In genomic region chr10:81604968-81605665, GRCm38 (mm10) we compare ENCODE assay signal across 8 mouse cellular contexts. TPM values are rescaled to one million over a fixed set of nuclear protein-coding genes. Genes with fewer than 3 reads are reported as not detected.
DNase-seq lines count a peak whose midpoint lies in the region; ATAC-seq and TF ChIP-seq lines count a peak whose summit lies in the region.

No protein-coding gene starts in this region.

- peak; percentile 76 for DNase-seq in 3134 (ENCODE audit: extremely low read depth, insufficient read length, low spot score)
- peak; percentile 85 for DNase-seq in adrenal gland, postnatal 25 days
- peak; percentile 95 for DNase-seq in embryonic facial prominence, embryonic 11.5 days (ENCODE audit: low spot score)
- peak; percentile 87 to 89 for DNase-seq in heart, adult 2 months
- DNase-seq in kidney, adult 2 months, result peak; percentile 90
- peak; percentile 91 for DNase-seq in limb, embryonic 14.5 days (ENCODE audit: low spot score)
- peak; percentile 73 to 74 for DNase-seq in spleen, adult 2 months (ENCODE audit: low read depth in 1 of 2, low spot score in 2 of 2)

- H3K4me2 ChIP-seq in embryonic facial prominence, embryonic 11.5 days (ENCODE audit: low read depth, low read length), result peak overlapping the region; percentile 66; the same call in 1 of the 2 replicates
- peak overlapping the region; percentile 97 for H3K4me2 ChIP-seq in limb, embryonic 14.5 days (replicated peaks; ENCODE audit: low read depth, low read length, severe bottlenecking)
- H3K4me2 ChIP-seq in midbrain, embryonic 16.5 days (ENCODE audit: low read length), result peak overlapping the region; percentile 53

- peak overlapping the region; percentile 63; the same call in 1 of the 2 replicates for H3K27ac ChIP-seq in embryonic facial prominence, embryonic 11.5 days (replicated peaks; ENCODE audit: low read depth, low read length)
- peak overlapping the region; percentile 83 for H3K27ac ChIP-seq in heart, adult 2 months
- H3K27ac ChIP-seq in kidney, adult 2 months (ENCODE audit: insufficient read depth, low read depth, low read length), result peak overlapping the region; percentile 67
- peak overlapping the region; percentile 77 for H3K27ac ChIP-seq in limb, embryonic 14.5 days (replicated peaks; ENCODE audit: low read depth, low read length)
- H3K27ac ChIP-seq in midbrain, embryonic 16.5 days (ENCODE audit: low read length), result peak overlapping the region; percentile 81
- peak overlapping the region; percentile 76 for H3K27ac ChIP-seq in spleen, adult 2 months (ENCODE audit: insufficient read depth, low read length)

- H3K36me3 ChIP-seq in embryonic facial prominence, embryonic 11.5 days (replicated peaks; ENCODE audit: control insufficient read depth, insufficient read depth, low read depth, low read length), result no peaks in the 10 kb centered on the region
- H3K36me3 ChIP-seq in heart, adult 2 months (ENCODE audit: control insufficient read depth, insufficient read depth, low read length), result no peaks in the 10 kb centered on the region
- no peaks in the 10 kb centered on the region for H3K36me3 ChIP-seq in kidney, adult 2 months (ENCODE audit: control insufficient read depth, insufficient read depth, low read length)
- no peaks in the 10 kb centered on the region for H3K36me3 ChIP-seq in limb, embryonic 14.5 days (ENCODE audit: control insufficient read depth, insufficient read depth, low read length)
- no peaks in the 10 kb centered on the region for H3K36me3 ChIP-seq in midbrain, embryonic 16.5 days (ENCODE audit: control insufficient read depth, insufficient read depth, low read length)
- no peaks in the 10 kb centered on the region for H3K36me3 ChIP-seq in spleen, adult 2 months (ENCODE audit: control insufficient read depth, insufficient read depth, low read length)

- H3K4me3 ChIP-seq in embryonic facial prominence, embryonic 11.5 days (ENCODE audit: low read depth, low read length), result peak overlapping the region; percentile 36
- peak overlapping the region; percentile 50 for H3K4me3 ChIP-seq in heart, adult 2 months
- peak overlapping the region; percentile 42 for H3K4me3 ChIP-seq in kidney, adult 2 months (ENCODE audit: insufficient read depth, low read depth, low read length)
- peak overlapping the region; percentile 62 for H3K4me3 ChIP-seq in limb, embryonic 14.5 days (replicated peaks; ENCODE audit: low read length)
- peak overlapping the region; percentile 58 for H3K4me3 ChIP-seq in midbrain, embryonic 16.5 days (ENCODE audit: low read depth, low read length)
- H3K4me3 ChIP-seq in spleen, adult 2 months (ENCODE audit: extremely low read depth, insufficient read depth, insufficient read length), result peak overlapping the region; percentile 53; the same call in 1 of the 2 replicates

- H3K4me1 ChIP-seq in embryonic facial prominence, embryonic 11.5 days (ENCODE audit: control insufficient read depth, insufficient read depth, low read length), result peaks cover 4% of the 10 kb centered on the region
- H3K4me1 ChIP-seq in heart, adult 2 months (ENCODE audit: control insufficient read depth, insufficient read depth, low read length), result peaks cover 12% of the 10 kb centered on the region
- peaks cover 5% of the 10 kb centered on the region; the same call in 1 of the 2 replicates for H3K4me1 ChIP-seq in kidney, adult 2 months (ENCODE audit: control insufficient read depth, insufficient read depth, low read length)
- H3K4me1 ChIP-seq in limb, embryonic 14.5 days (ENCODE audit: control insufficient read depth, insufficient read depth, low read length), result peaks cover 30% of the 10 kb centered on the region
- peaks cover 25% of the 10 kb centered on the region for H3K4me1 ChIP-seq in midbrain, embryonic 16.5 days (ENCODE audit: control insufficient read depth, insufficient read depth, low read length)
- H3K4me1 ChIP-seq in spleen, adult 2 months (ENCODE audit: control insufficient read depth, insufficient read depth, insufficient read length), result peaks cover 20% of the 10 kb centered on the region

- intact Hi-C loops in heart, adult 2 months (cut with DNase I), result loop anchor here (2.0 to 5.0 kb wide), 5 partner anchors 40 to 567 kb away; partner anchors contain the start of gene S1pr4

- WGBS in embryonic facial prominence, embryonic 11.5 days, result 20% methylated on average over 29 of the region's 29 CpGs
- 15% methylated on average over 29 of the region's 29 CpGs for WGBS in heart, adult 2 months
- 16% methylated on average over 29 of the region's 29 CpGs for WGBS in kidney, adult 2 months
- WGBS in limb, embryonic 14.5 days, result 19% methylated on average over 29 of the region's 29 CpGs
- 20% methylated on average over 29 of the region's 29 CpGs for WGBS in midbrain, embryonic 16.5 days
- 3% methylated on average over 29 of the region's 29 CpGs for WGBS in spleen, adult 2 months

- TF ChIP-seq EP300 in heart, adult 2 months (IDR thresholded peaks at IDR 0.05; ENCODE audit: insufficient read depth, low read depth, low read length), result peak; percentile 94

- no peak; the same call in 1 of the 2 replicates for TF ChIP-seq POLR2A in heart, adult 2 months (IDR thresholded peaks at IDR 0.05; ENCODE audit: insufficient read depth, low read depth, low read length)
- no peak for TF ChIP-seq POLR2A in kidney, adult 2 months (IDR thresholded peaks at IDR 0.05; ENCODE audit: low read depth, low read length)
- 0 out of 2 replicates have a peak, but pooled peaks have one; percentile 18 for TF ChIP-seq POLR2A in limb, embryonic 14.5 days (IDR thresholded peaks at IDR 0.05; ENCODE audit: borderline replicate concordance, extremely low read depth, insufficient read depth, insufficient read length)
- no peak for TF ChIP-seq POLR2A in spleen, adult 2 months (IDR thresholded peaks at IDR 0.05; ENCODE audit: low read depth, low read length)

- no peaks in the 10 kb centered on the region for H3K79me2 ChIP-seq in heart, adult 2 months (replicated peaks; ENCODE audit: control insufficient read depth, insufficient read depth, low read length)

- ATAC-seq in embryonic facial prominence, embryonic 11.5 days (replicated peaks; ENCODE audit: insufficient number of reproducible peaks, low FRiP score, low TSS enrichment, low read depth), result 0 out of 2 replicates have a peak, but pooled peaks have one; percentile 8
- peak; percentile 56 for ATAC-seq in limb, embryonic 14.5 days (ENCODE audit: low FRiP score, low read depth)
- peak; percentile 38 for ATAC-seq in midbrain, embryonic 16.5 days

- H3K9ac ChIP-seq in embryonic facial prominence, embryonic 11.5 days (replicated peaks; ENCODE audit: low read length), result peak overlapping the region; percentile 43
- H3K9ac ChIP-seq in heart, adult 2 months (ENCODE audit: low read depth, low read length), result peak overlapping the region; percentile 40
- H3K9ac ChIP-seq in limb, embryonic 14.5 days (ENCODE audit: low read depth, low read length, severe bottlenecking), result peak overlapping the region; percentile 21; the same call in 1 of the 2 replicates
- 0 out of 2 replicates have a peak overlapping the region, but pooled peaks have one; percentile 53 for H3K9ac ChIP-seq in midbrain, embryonic 16.5 days (ENCODE audit: low read depth, low read length)

- no peaks in the 10 kb centered on the region for H3K9me3 ChIP-seq in embryonic facial prominence, embryonic 11.5 days (replicated peaks; ENCODE audit: control insufficient read depth, low read length)
- no peaks in the 10 kb centered on the region for H3K9me3 ChIP-seq in limb, embryonic 14.5 days (ENCODE audit: control insufficient read depth, low read length)
- no peaks in the 10 kb centered on the region for H3K9me3 ChIP-seq in midbrain, embryonic 16.5 days (replicated peaks; ENCODE audit: control insufficient read depth, low read length, poor library complexity, severe bottlenecking)

- H3K27me3 ChIP-seq in embryonic facial prominence, embryonic 11.5 days (ENCODE audit: control insufficient read depth, insufficient read depth, low read length), result no peaks in the 10 kb centered on the region
- H3K27me3 ChIP-seq in heart, adult 2 months (ENCODE audit: control insufficient read depth, insufficient read depth, low read length), result no peaks in the 10 kb centered on the region
- no peaks in the 10 kb centered on the region for H3K27me3 ChIP-seq in kidney, adult 2 months (replicated peaks; ENCODE audit: control insufficient read depth, insufficient read depth, low read length)
- H3K27me3 ChIP-seq in limb, embryonic 14.5 days (ENCODE audit: control insufficient read depth, insufficient read depth, low read length), result no peaks in the 10 kb centered on the region
- H3K27me3 ChIP-seq in midbrain, embryonic 16.5 days (ENCODE audit: control insufficient read depth, insufficient read depth, low read depth, low read length), result peaks cover 4% of the 10 kb centered on the region; the same call in 1 of the 2 replicates
- H3K27me3 ChIP-seq in spleen, adult 2 months (ENCODE audit: control insufficient read depth, insufficient read depth, low read length), result no peaks in the 10 kb centered on the region

- TF ChIP-seq CTCF in heart, adult 2 months (IDR thresholded peaks at IDR 0.05), result peak; percentile 72
- peak; percentile 90 for TF ChIP-seq CTCF in kidney, adult 2 months (conservative IDR thresholded peaks at IDR 0.05; ENCODE audit: insufficient read depth, insufficient read length, low read depth, low read length)
- peak; percentile 92 for TF ChIP-seq CTCF in spleen, adult 2 months (IDR thresholded peaks at IDR 0.05; ENCODE audit: extremely low read depth, insufficient read depth, insufficient read length, insufficient replicate concordance)

RNA-seq across cellular contexts. Expression of gene BC025920, which starts 1.0 kb away (rescaled TPM):
- 2.4 and 2.6 TPM in 2 replicates for total RNA-seq in adrenal gland, postnatal 25 days (2021)
- polyA plus RNA-seq in embryonic facial prominence, embryonic 11.5 days (2014; fragmentation: Nextera tagmentation; extraction: Ambion mirVana), result 0.52 and 0.70 TPM in 2 replicates
- 1 to 10 TPM; 2.5 to 3.7 TPM for total RNA-seq in heart, adult 2 months (2021)
- polyA plus RNA-seq in heart, adult 2 months (2012; rRNA removed), result 1.9 and 2.5 TPM in 2 replicates
- polyA plus RNA-seq in kidney, adult 2 months (2012; rRNA removed), result 1.0 and 1.1 TPM in 2 replicates
- polyA plus RNA-seq in limb, embryonic 14.5 days (2012; rRNA removed), result 3.8 and 4.0 TPM in 2 replicates
- 0.58 and 0.78 TPM in 2 replicates for polyA plus RNA-seq in limb, embryonic 14.5 days (2014; fragmentation: Nextera tagmentation; extraction: Ambion mirVana)
- polyA plus RNA-seq in midbrain, embryonic 16.5 days (2015; fragmentation: Nextera tagmentation; extraction: Ambion mirVana), result 1.9 and 2.0 TPM in 2 replicates
- 1.8 TPM in 2 replicates for polyA plus RNA-seq in spleen, adult 2 months (2012; rRNA removed)

RNA-seq across cellular contexts. Expression of gene Tle6, which starts 4.2 kb away (rescaled TPM):
- total RNA-seq in adrenal gland, postnatal 25 days (2021), result 26.4 and 37.4 TPM in 2 replicates
- 7.1 and 10.7 TPM in 2 replicates for polyA plus RNA-seq in embryonic facial prominence, embryonic 11.5 days (2014; fragmentation: Nextera tagmentation; extraction: Ambion mirVana)
- 1 to 10 TPM; 5.1 to 7.7 TPM for total RNA-seq in heart, adult 2 months (2021)
- 19.0 and 20.1 TPM in 2 replicates for polyA plus RNA-seq in heart, adult 2 months (2012; rRNA removed)
- polyA plus RNA-seq in kidney, adult 2 months (2012; rRNA removed), result 3.9 and 4.3 TPM in 2 replicates
- polyA plus RNA-seq in limb, embryonic 14.5 days (2012; rRNA removed), result 24.2 and 28.0 TPM in 2 replicates
- 9.2 and 16.6 TPM in 2 replicates for polyA plus RNA-seq in limb, embryonic 14.5 days (2014; fragmentation: Nextera tagmentation; extraction: Ambion mirVana)
- polyA plus RNA-seq in midbrain, embryonic 16.5 days (2015; fragmentation: Nextera tagmentation; extraction: Ambion mirVana), result 4.3 and 5.2 TPM in 2 replicates
- polyA plus RNA-seq in spleen, adult 2 months (2012; rRNA removed), result 14.3 and 15.6 TPM in 2 replicates

RNA-seq across cellular contexts. Expression of gene Sirt6, which starts 22.5 kb away (rescaled TPM):
- 28.3 and 30.2 TPM in 2 replicates for total RNA-seq in adrenal gland, postnatal 25 days (2021)
- 37.8 and 39.8 TPM in 2 replicates for polyA plus RNA-seq in embryonic facial prominence, embryonic 11.5 days (2014; fragmentation: Nextera tagmentation; extraction: Ambion mirVana)
- 1 to 10 TPM; 7.0 to 7.9 TPM for total RNA-seq in heart, adult 2 months (2021)
- 11.5 and 15.4 TPM in 2 replicates for polyA plus RNA-seq in heart, adult 2 months (2012; rRNA removed)
- polyA plus RNA-seq in kidney, adult 2 months (2012; rRNA removed), result 16.3 and 19.7 TPM in 2 replicates
- polyA plus RNA-seq in limb, embryonic 14.5 days (2012; rRNA removed), result 70.7 and 92.4 TPM in 2 replicates
- 39.5 and 40.7 TPM in 2 replicates for polyA plus RNA-seq in limb, embryonic 14.5 days (2014; fragmentation: Nextera tagmentation; extraction: Ambion mirVana)
- polyA plus RNA-seq in midbrain, embryonic 16.5 days (2015; fragmentation: Nextera tagmentation; extraction: Ambion mirVana), result 51.3 and 52.3 TPM in 2 replicates
- 30.3 and 39.4 TPM in 2 replicates for polyA plus RNA-seq in spleen, adult 2 months (2012; rRNA removed)

RNA-seq across cellular contexts. Expression of gene Ankrd24, which starts 23.2 kb away (rescaled TPM):
- 30.5 and 37.8 TPM in 2 replicates for total RNA-seq in adrenal gland, postnatal 25 days (2021)
- polyA plus RNA-seq in embryonic facial prominence, embryonic 11.5 days (2014; fragmentation: Nextera tagmentation; extraction: Ambion mirVana), result 3.2 and 4.1 TPM in 2 replicates
- 1 to 10 TPM; 7.8 to 7.9 TPM for total RNA-seq in heart, adult 2 months (2021)
- polyA plus RNA-seq in heart, adult 2 months (2012; rRNA removed), result 33.7 and 46.5 TPM in 2 replicates
- 67.1 and 81.0 TPM in 2 replicates for polyA plus RNA-seq in kidney, adult 2 months (2012; rRNA removed)
- 79.9 and 100 TPM in 2 replicates for polyA plus RNA-seq in limb, embryonic 14.5 days (2012; rRNA removed)
- 5.3 and 9.6 TPM in 2 replicates for polyA plus RNA-seq in limb, embryonic 14.5 days (2014; fragmentation: Nextera tagmentation; extraction: Ambion mirVana)
- 18.4 and 18.6 TPM in 2 replicates for polyA plus RNA-seq in midbrain, embryonic 16.5 days (2015; fragmentation: Nextera tagmentation; extraction: Ambion mirVana)
- polyA plus RNA-seq in spleen, adult 2 months (2012; rRNA removed), result 14.0 and 17.8 TPM in 2 replicates

RNA-seq across cellular contexts. Expression of gene Tle2, which starts 30.8 kb away (rescaled TPM):
- total RNA-seq in adrenal gland, postnatal 25 days (2021), result 52.8 and 67.8 TPM in 2 replicates
- polyA plus RNA-seq in embryonic facial prominence, embryonic 11.5 days (2014; fragmentation: Nextera tagmentation; extraction: Ambion mirVana), result 14.1 and 15.3 TPM in 2 replicates
- total RNA-seq in heart, adult 2 months (2021), result 1 to 10 TPM; 6.8 to 7.4 TPM
- polyA plus RNA-seq in heart, adult 2 months (2012; rRNA removed), result 40.9 and 43.8 TPM in 2 replicates
- 63.7 and 93.5 TPM in 2 replicates for polyA plus RNA-seq in kidney, adult 2 months (2012; rRNA removed)
- polyA plus RNA-seq in limb, embryonic 14.5 days (2012; rRNA removed), result 250 and 345 TPM in 2 replicates
- 38.1 and 52.2 TPM in 2 replicates for polyA plus RNA-seq in limb, embryonic 14.5 days (2014; fragmentation: Nextera tagmentation; extraction: Ambion mirVana)
- 39.0 and 54.8 TPM in 2 replicates for polyA plus RNA-seq in midbrain, embryonic 16.5 days (2015; fragmentation: Nextera tagmentation; extraction: Ambion mirVana)
- polyA plus RNA-seq in spleen, adult 2 months (2012; rRNA removed), result 49.9 and 58.6 TPM in 2 replicates

Comparison
In these comparisons a context has a peak if more than half of its experiments do, and no peak if none do; other contexts are left out.
1. Peak in every context shown above with its lines: DNase-seq, ATAC-seq, H3K4me3 ChIP-seq and H3K27ac ChIP-seq.